Mouse (Mus musculus): Measurements from ENCODE around the gene Kcnmb4. TPM values are rescaled to one million over a fixed set of nuclear protein-coding genes. Genes with fewer than 3 reads are reported as not detected.

The Kcnmb4 gene
- polyA plus RNA-seq, 1 experiment from 2014 or later = 81.6 TPM

GRCm38 (mm10) chr10:116444826-116445225 lies 28.9 kb downstream of the Kcnmb4 start:
- H3K36me3 ChIP-seq (ENCODE audit: control insufficient read depth, insufficient read depth, low read length) = no peaks in the 10 kb centered on the region
- no peak overlapping the region for H3K4me3 ChIP-seq (ENCODE audit: low read depth, low read length)
- no peaks in the 10 kb centered on the region for H3K27me3 ChIP-seq (ENCODE audit: control insufficient read depth, insufficient read depth, low read length)
- WGBS = 97% methylated on average over 8 of the region's 8 CpGs
- no peak overlapping the region for H3K9ac ChIP-seq (replicated peaks; ENCODE audit: low read depth, low read length)
- no peaks in the 10 kb centered on the region for H3K4me1 ChIP-seq (ENCODE audit: control insufficient read depth, insufficient read depth, low read length)
- H3K4me2 ChIP-seq (ENCODE audit: low read depth, low read length) = no peak overlapping the region
- no peak for ATAC-seq (ENCODE audit: low read depth)
- H3K27ac ChIP-seq (ENCODE audit: low read depth, low read length) = no peak overlapping the region
- H3K9me3 ChIP-seq (ENCODE audit: control insufficient read depth, low read length) = no peaks in the 10 kb centered on the region

DNA sequence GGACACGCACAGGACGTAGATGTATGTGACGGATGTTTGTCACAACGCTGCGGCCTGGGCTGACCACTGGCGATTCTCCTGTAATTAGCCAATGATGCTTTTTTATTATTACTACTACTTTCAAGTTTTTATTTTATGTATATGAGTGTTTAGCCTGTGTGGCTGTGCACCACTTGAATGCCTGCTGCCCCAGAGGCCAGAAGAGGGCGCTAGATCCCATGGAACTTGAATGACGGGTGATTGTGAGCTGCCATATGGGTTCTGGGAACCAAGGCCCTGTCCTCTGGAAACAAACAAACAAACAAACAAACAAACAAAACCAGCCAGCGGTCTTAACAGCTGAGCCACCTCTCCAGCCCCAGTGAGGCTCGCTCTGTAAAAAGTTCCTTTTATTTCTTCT lies 29.3 kb downstream of the Kcnmb4 start:
- no peak overlapping the region for H3K9ac ChIP-seq (replicated peaks; ENCODE audit: low read depth, low read length)
- no peak for ATAC-seq (ENCODE audit: low read depth)
- 93% methylated on average over 10 of the region's 10 CpGs for WGBS

DNA sequence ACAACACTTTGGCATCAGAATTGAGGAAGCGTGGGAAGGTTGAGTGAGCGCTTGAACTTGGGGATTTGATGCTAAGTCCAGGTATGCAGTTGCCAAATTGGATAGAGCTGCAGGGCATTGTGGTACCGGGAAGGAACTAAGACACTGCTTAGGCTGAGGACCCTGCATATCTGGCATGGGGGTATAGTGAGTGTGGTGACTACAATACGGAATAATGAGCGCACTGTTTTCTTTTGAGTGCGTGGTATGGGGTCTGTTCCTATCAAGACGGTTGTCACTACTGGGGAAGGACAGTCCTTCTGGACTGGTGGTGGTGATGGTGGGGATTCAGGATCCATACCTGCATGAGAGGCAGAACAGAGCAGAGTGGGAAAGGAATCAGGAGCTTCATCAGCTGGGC lies 32.7 kb downstream of the Kcnmb4 start:
- H3K4me2 ChIP-seq (ENCODE audit: low read depth, low read length) = no peak overlapping the region
- ATAC-seq (ENCODE audit: low read depth) = no peak
- H3K36me3 ChIP-seq (ENCODE audit: control insufficient read depth, insufficient read depth, low read length) = no peaks in the 10 kb centered on the region
- H3K9me3 ChIP-seq (ENCODE audit: control insufficient read depth, low read length) = no peaks in the 10 kb centered on the region
- H3K4me3 ChIP-seq (ENCODE audit: low read depth, low read length) = no peak overlapping the region
- no peak overlapping the region for H3K27ac ChIP-seq (ENCODE audit: low read depth, low read length)
- H3K4me1 ChIP-seq (ENCODE audit: control insufficient read depth, insufficient read depth, low read length) = no peaks in the 10 kb centered on the region
- WGBS = 94% methylated on average over 7 of the region's 7 CpGs
- H3K27me3 ChIP-seq (ENCODE audit: control insufficient read depth, insufficient read depth, low read length) = no peaks in the 10 kb centered on the region
- H3K9ac ChIP-seq (replicated peaks; ENCODE audit: low read depth, low read length) = no peak overlapping the region

More for the DNA sequence above, 29.3 kb downstream of the Kcnmb4 start:
- Histone ChIP-seq H3K4me3 (ENCODE audit: low read depth, low read length) (no peak overlapping the region), H3K27ac (ENCODE audit: low read depth, low read length) (no peak overlapping the region), H3K9me3 (ENCODE audit: control insufficient read depth, low read length) (no peaks in the 10 kb centered on the region), H3K36me3 (ENCODE audit: control insufficient read depth, insufficient read depth, low read length) (no peaks in the 10 kb centered on the region), H3K4me1 (ENCODE audit: control insufficient read depth, insufficient read depth, low read length) (no peaks in the 10 kb centered on the region), H3K4me2 (ENCODE audit: low read depth, low read length) (no peak overlapping the region), H3K27me3 (ENCODE audit: control insufficient read depth, insufficient read depth, low read length) (no peaks in the 10 kb centered on the region)

DNA sequence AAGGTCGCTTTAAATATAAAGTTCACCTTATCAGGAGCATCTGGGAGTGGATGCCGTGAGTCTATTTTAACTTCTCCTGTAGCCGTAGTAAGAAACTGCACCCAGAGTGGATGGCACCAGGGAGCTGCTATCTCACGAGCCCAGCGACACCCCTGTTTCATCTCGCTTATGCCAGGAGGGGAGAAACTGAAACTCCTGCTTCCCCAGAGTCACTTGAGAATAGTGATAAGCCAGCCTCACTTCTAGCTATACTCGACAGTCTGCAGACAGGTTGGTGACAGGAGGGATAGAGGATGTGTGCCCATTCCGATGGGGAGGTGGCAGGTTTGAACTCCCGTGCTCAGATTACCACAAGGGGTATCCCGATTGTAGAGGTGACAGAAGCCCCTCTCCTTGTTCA lies 33.6 kb downstream of the Kcnmb4 start:
- Histone ChIP-seq H3K36me3 (ENCODE audit: control insufficient read depth, insufficient read depth, low read length) (no peaks in the 10 kb centered on the region), H3K9ac (replicated peaks; ENCODE audit: low read depth, low read length) (no peak overlapping the region), H3K4me3 (ENCODE audit: low read depth, low read length) (no peak overlapping the region), H3K9me3 (ENCODE audit: control insufficient read depth, low read length) (no peaks in the 10 kb centered on the region), H3K27ac (ENCODE audit: low read depth, low read length) (no peak overlapping the region), H3K27me3 (ENCODE audit: control insufficient read depth, insufficient read depth, low read length) (no peaks in the 10 kb centered on the region), H3K4me2 (ENCODE audit: low read depth, low read length) (no peak overlapping the region), H3K4me1 (ENCODE audit: control insufficient read depth, insufficient read depth, low read length) (no peaks in the 10 kb centered on the region)
- no peak for ATAC-seq (ENCODE audit: low read depth)
- 96% methylated on average over 10 of the region's 10 CpGs for WGBS

DNA sequence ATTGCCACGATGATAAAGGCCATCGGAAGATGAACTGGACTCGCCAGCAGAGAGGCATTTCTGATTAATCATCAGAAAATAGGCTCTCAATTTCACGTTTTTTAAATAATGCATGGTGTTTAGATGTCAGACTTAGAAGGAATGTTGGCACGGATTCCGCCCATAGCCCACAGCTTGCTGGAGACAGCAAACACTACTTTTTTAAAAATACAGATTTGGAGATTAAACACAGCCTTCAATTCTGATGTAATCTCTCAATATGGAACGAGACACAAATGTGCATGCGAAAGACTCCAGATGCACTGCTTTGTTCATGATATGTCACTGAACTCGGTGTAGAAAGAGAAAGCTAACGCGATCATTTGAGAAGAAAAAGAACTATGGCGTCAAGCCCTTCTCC lies 38.2 kb downstream of the Kcnmb4 start:
- 87% methylated on average over 12 of the region's 12 CpGs for WGBS
- H3K4me2 ChIP-seq (ENCODE audit: low read depth, low read length) = no peak overlapping the region
- H3K27ac ChIP-seq (ENCODE audit: low read depth, low read length) = no peak overlapping the region
- H3K9ac ChIP-seq (replicated peaks; ENCODE audit: low read depth, low read length) = no peak overlapping the region
- H3K27me3 ChIP-seq (ENCODE audit: control insufficient read depth, insufficient read depth, low read length) = no peaks in the 10 kb centered on the region
- no peaks in the 10 kb centered on the region for H3K36me3 ChIP-seq (ENCODE audit: control insufficient read depth, insufficient read depth, low read length)
- H3K9me3 ChIP-seq (ENCODE audit: control insufficient read depth, low read length) = no peaks in the 10 kb centered on the region
- no peak for ATAC-seq (ENCODE audit: low read depth)
- no peaks in the 10 kb centered on the region for H3K4me1 ChIP-seq (ENCODE audit: control insufficient read depth, insufficient read depth, low read length)
- H3K4me3 ChIP-seq (ENCODE audit: low read depth, low read length) = no peak overlapping the region

DNA sequence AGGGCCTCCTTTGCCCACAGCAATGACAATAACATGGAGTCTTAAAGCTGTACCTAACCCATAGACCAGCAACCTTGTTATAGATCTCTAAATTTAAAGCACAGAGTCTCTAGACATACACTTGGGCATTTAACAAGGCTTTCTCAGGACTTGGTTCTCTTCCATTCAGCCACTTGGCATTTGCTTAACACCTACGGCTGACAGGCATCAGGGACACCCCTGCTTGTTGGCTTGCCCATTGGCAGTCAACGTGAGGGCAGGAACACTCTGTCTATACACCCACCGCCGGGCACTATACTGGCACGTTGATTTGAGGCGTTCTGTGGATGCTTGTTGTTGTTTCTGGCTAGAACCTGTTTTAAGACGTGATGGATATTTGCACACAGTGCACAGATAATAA lies 41.3 kb downstream of the Kcnmb4 start:
- WGBS = 79% methylated on average over 7 of the region's 7 CpGs
- ATAC-seq (ENCODE audit: low read depth) = no peak

GRCm38 (mm10) chr10:116428026-116428780 lies 45.5 kb downstream of the Kcnmb4 start:
- Histone ChIP-seq H3K4me3 (ENCODE audit: low read depth, low read length) (no peak overlapping the region), H3K9me3 (ENCODE audit: control insufficient read depth, low read length) (no peaks in the 10 kb centered on the region), H3K9ac (replicated peaks; ENCODE audit: low read depth, low read length) (no peak overlapping the region), H3K27me3 (ENCODE audit: control insufficient read depth, insufficient read depth, low read length) (no peaks in the 10 kb centered on the region), H3K4me1 (ENCODE audit: control insufficient read depth, insufficient read depth, low read length) (no peaks in the 10 kb centered on the region), H3K4me2 (ENCODE audit: low read depth, low read length) (no peak overlapping the region), H3K27ac (ENCODE audit: low read depth, low read length) (no peak overlapping the region), H3K36me3 (ENCODE audit: control insufficient read depth, insufficient read depth, low read length) (no peaks in the 10 kb centered on the region)
- ATAC-seq (ENCODE audit: low read depth) = no peak
- WGBS = 97% methylated on average over 26 of the region's 26 CpGs

More for the DNA sequence above, 41.3 kb downstream of the Kcnmb4 start:
- Histone ChIP-seq H3K9ac (replicated peaks; ENCODE audit: low read depth, low read length) (no peak overlapping the region), H3K36me3 (ENCODE audit: control insufficient read depth, insufficient read depth, low read length) (no peaks in the 10 kb centered on the region), H3K4me1 (ENCODE audit: control insufficient read depth, insufficient read depth, low read length) (no peaks in the 10 kb centered on the region), H3K4me2 (ENCODE audit: low read depth, low read length) (no peak overlapping the region), H3K9me3 (ENCODE audit: control insufficient read depth, low read length) (no peaks in the 10 kb centered on the region), H3K4me3 (ENCODE audit: low read depth, low read length) (no peak overlapping the region), H3K27me3 (ENCODE audit: control insufficient read depth, insufficient read depth, low read length) (no peaks in the 10 kb centered on the region), H3K27ac (ENCODE audit: low read depth, low read length) (no peak overlapping the region)

DNA sequence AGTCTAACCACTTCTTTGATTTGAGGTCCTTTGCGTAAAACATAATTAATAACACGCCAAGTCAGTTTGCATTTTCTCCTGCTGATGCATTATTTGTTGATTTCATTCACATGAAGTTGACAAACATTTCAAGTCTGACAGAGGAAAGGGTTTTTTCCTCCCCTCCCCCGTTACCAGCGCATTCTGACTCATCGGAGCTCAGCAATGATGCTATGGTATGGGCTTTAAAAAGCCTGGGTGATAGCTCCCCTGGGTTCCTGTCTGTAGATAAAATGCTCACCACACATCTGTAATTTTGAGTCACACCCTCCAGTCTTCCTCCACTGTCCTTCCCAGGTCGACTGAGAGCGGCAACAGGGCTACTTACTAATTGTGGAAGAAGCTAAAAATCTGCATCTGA lies 47.5 kb downstream of the Kcnmb4 start:
- Histone ChIP-seq H3K27ac (ENCODE audit: low read depth, low read length) (no peak overlapping the region), H3K4me2 (ENCODE audit: low read depth, low read length) (no peak overlapping the region), H3K27me3 (ENCODE audit: control insufficient read depth, insufficient read depth, low read length) (no peaks in the 10 kb centered on the region), H3K9ac (replicated peaks; ENCODE audit: low read depth, low read length) (no peak overlapping the region), H3K4me1 (ENCODE audit: control insufficient read depth, insufficient read depth, low read length) (no peaks in the 10 kb centered on the region), H3K36me3 (ENCODE audit: control insufficient read depth, insufficient read depth, low read length) (no peaks in the 10 kb centered on the region), H3K9me3 (ENCODE audit: control insufficient read depth, low read length) (no peaks in the 10 kb centered on the region), H3K4me3 (ENCODE audit: low read depth, low read length) (no peak overlapping the region)
- ATAC-seq (ENCODE audit: low read depth) = no peak
- whole genome bisulfite sequencing = 70% methylated on average over 7 of the region's 7 CpGs

DNA sequence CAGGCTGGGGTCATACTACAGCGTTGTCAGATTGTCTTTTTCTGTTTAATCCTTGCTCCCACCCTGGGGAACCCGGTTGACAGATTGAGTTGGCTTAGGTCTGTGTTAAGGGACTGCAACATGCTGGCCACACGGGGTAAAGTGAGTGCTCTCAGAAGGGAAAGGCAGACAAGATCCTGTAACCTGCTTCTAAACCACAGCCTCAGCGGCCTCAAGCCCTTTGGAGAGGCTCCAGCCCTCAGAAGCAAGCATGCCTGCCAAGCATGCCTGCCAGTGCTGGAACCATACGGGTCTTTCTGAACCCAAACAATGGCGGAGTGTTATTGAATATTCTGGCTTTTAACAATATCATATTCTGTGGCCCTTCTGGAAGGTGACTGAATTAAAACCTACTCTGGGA lies 48.8 kb downstream of the Kcnmb4 start:
- Histone ChIP-seq H3K27ac (ENCODE audit: low read depth, low read length) (no peak overlapping the region), H3K27me3 (ENCODE audit: control insufficient read depth, insufficient read depth, low read length) (no peaks in the 10 kb centered on the region), H3K9ac (replicated peaks; ENCODE audit: low read depth, low read length) (no peak overlapping the region), H3K4me1 (ENCODE audit: control insufficient read depth, insufficient read depth, low read length) (no peaks in the 10 kb centered on the region), H3K9me3 (ENCODE audit: control insufficient read depth, low read length) (no peaks in the 10 kb centered on the region), H3K4me2 (ENCODE audit: low read depth, low read length) (no peak overlapping the region), H3K4me3 (ENCODE audit: low read depth, low read length) (no peak overlapping the region), H3K36me3 (ENCODE audit: control insufficient read depth, insufficient read depth, low read length) (no peaks in the 10 kb centered on the region)
- ATAC-seq (ENCODE audit: low read depth) = no peak
- WGBS = 85% methylated on average over 6 of the region's 6 CpGs

All from neural tube, embryonic 14.5 days (tissue).